Mouse (Mus musculus) midbrain, embryonic 11.5 days (tissue): ENCODE measurements at regions not wholly inside any gene's neighbourhood (a gene's known extent, or its start where the extent isn't known, plus 50 kb on each side); places are given as distances from the start of the nearest gene placed in this dataset.
A peak's percentile ranks its signal among the peaks of the same experiment; 100 is the strongest.

Experiments
- ATAC-seq: fragments of 200-750 bp; cut with Nextera tagmentation; 2 replicates; pipeline ENCODE4 v1.8.0; 2017; ENCODE audit warnings: moderate TSS enrichment, moderate library complexity; ENCODE audit not compliant: low FRiP score
- DNase-seq: peaks from one replicate; pipeline ENCODE4 v3.0.0; 2015; ENCODE audit warnings: low spot score; ENCODE audit errors: missing footprints
- H3K27ac ChIP-seq: fragments of 300-500 bp; sonication (generic); 2 replicates; pipeline ENCODE4 v1.5.1; 2014; ENCODE audit warnings: low read depth, low read length
- H3K27me3 ChIP-seq: fragments of 300-500 bp; sonication (generic); 2 replicates; pipeline ENCODE4 v1.6.1; 2014; ENCODE audit warnings: mild to moderate bottlenecking, low read length, moderate library complexity, mixed read lengths; ENCODE audit not compliant: control insufficient read depth, insufficient read depth
- H3K36me3 ChIP-seq: fragments of 300-500 bp; sonication (generic); 2 replicates; pipeline ENCODE4 v1.6.1; 2014; ENCODE audit warnings: mild to moderate bottlenecking, low read length, moderate library complexity, mixed read lengths; ENCODE audit not compliant: control insufficient read depth, insufficient read depth
- H3K4me1 ChIP-seq: fragments of 300-500 bp; sonication (generic); 2 replicates; pipeline ENCODE4 v1.6.1; 2014; ENCODE audit warnings: low read length; ENCODE audit not compliant: control insufficient read depth, insufficient read depth
- H3K4me2 ChIP-seq: fragments of 300-500 bp; sonication (generic); 2 replicates; pipeline ENCODE4 v1.6.1; 2014; ENCODE audit warnings: mild to moderate bottlenecking, moderate library complexity
- H3K4me3 ChIP-seq: fragments of 300-500 bp; sonication (generic); 2 replicates; pipeline ENCODE4 v1.5.1; 2014; ENCODE audit warnings: low read depth, low read length
- H3K9ac ChIP-seq: fragments of 300-500 bp; sonication (generic); 2 replicates; pipeline ENCODE4 v1.6.1; 2014; ENCODE audit warnings: low read length
- H3K9me3 ChIP-seq: fragments of 300-500 bp; sonication (generic); 2 replicates; pipeline ENCODE4 v1.6.1; 2016; ENCODE audit warnings: low read length; ENCODE audit not compliant: control insufficient read depth
- WGBS: fragments of 180-500 bp; shearing (Covaris S2); extraction: QIAGEN DNeasy Blood & Tissue Kit; methylation state at CpG from one replicate; pipeline ENCODE4 v1.1.7; 2014; 5-methylcytosine and 5-hydroxymethylcytosine counted together

DNA sequence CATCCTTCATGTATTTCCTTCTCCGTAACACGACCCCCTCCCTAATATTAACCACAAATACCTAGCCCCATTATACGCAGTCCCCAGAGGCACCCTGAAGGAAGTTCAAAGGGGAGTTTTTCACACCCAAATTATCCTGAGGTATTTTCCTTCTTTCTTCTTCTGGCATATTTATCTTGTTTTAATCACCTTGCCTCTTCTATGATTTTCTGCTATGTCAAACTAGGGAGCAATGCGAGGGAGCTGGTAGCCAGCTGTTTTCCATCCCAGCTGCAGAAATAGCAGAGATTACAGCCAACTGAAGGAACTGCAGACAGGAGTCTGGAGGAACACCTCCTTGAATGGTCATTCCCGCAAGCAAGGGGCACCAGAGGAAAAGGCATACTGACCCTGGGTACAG is 155.7 kb downstream of the Dkk1 start:
- WGBS, result 73% methylated on average over 5 of the region's 5 CpGs

DNA sequence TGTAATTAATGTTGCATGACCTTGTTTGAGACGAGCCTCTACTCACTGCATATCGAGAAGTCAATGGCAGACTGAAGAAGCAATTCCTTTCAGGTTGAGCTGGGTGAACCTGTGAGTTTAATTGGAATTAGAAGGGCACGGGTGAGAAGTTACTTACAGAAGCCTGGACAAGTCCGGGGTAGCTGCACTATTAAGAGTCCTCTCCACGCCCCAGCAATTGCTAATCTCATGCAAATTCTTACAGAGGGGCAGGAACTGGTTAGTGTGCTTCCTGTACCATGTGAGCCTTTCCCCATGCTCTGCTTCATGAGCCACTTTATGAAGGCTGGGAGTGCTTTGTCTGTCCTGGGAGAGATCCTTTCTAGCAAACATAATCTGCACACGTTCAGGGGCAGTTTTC is 142.5 kb downstream of the Dkk1 start:
- no peak overlapping the region for H3K4me3 ChIP-seq
- DNase-seq (no peak), ATAC-seq (no peak)
- no peak overlapping the region for H3K9ac ChIP-seq
- WGBS, result 73% methylated on average over 6 of the region's 6 CpGs
- no peaks in the 10 kb centered on the region for H3K4me1 ChIP-seq
- no peaks in the 10 kb centered on the region for H3K36me3 ChIP-seq
- no peaks in the 10 kb centered on the region for H3K9me3 ChIP-seq
- H3K27me3 ChIP-seq, result no peaks in the 10 kb centered on the region
- no peak overlapping the region for H3K27ac ChIP-seq
- H3K4me2 ChIP-seq, result no peak overlapping the region

More for the DNA sequence above, 155.7 kb downstream of the Dkk1 start:
- no peaks in the 10 kb centered on the region for H3K36me3 ChIP-seq
- H3K9me3 ChIP-seq, result no peaks in the 10 kb centered on the region
- no peak overlapping the region for H3K4me2 ChIP-seq
- no peak overlapping the region for H3K4me3 ChIP-seq
- ATAC-seq (no peak), DNase-seq (no peak)
- H3K27ac ChIP-seq, result no peak overlapping the region
- H3K27me3 ChIP-seq, result no peaks in the 10 kb centered on the region
- H3K9ac ChIP-seq, result no peak overlapping the region
- H3K4me1 ChIP-seq, result no peaks in the 10 kb centered on the region

DNA sequence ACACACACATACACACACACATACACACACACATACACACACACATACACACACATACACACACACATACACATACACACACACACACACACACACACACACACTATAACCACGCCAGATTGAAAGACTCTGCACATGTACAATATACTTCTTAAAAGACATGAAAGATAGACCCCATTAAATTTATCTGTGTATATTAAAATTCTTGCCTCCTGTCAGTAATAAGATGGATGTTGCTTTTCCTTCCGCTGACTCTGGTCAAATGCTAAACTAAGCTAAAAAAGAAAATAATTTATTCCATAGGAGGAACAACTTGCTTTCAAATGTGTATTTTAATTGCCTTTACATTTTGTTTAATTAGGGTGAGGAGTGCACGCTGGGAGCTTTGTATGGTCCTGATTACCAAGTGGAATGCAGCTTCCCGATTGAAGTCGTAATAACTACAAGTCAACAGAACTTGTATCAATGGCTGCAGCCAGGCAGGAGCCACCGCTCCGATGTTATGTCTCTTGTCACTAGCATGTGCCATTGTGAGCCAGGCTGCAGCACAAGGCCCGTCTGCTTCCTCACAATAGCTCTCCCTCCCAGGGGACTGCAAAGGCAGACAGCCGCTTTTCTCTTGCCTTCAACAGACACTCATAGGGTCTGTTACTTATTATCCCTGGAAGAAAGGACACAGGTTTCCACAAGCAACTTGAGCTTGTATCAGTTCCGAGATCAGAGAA is 129.7 kb downstream of the Dkk1 start:
- DNase-seq, result peak; percentile 92
- ATAC-seq, result peak; percentile 92
- WGBS, result 19% methylated on average over 10 of the region's 10 CpGs
- Histone ChIP-seq H3K9me3 (no peaks in the 10 kb centered on the region), H3K36me3 (no peaks in the 10 kb centered on the region), H3K27me3 (no peaks in the 10 kb centered on the region; the same call in 1 of the 2 replicates), H3K4me3 (no peak overlapping the region), H3K4me2 (peak overlapping the region; percentile 26; the same call in 1 of the 2 replicates), H3K4me1 (peaks cover 4% of the 10 kb centered on the region), H3K27ac (no peak overlapping the region), H3K9ac (no peak overlapping the region)

DNA sequence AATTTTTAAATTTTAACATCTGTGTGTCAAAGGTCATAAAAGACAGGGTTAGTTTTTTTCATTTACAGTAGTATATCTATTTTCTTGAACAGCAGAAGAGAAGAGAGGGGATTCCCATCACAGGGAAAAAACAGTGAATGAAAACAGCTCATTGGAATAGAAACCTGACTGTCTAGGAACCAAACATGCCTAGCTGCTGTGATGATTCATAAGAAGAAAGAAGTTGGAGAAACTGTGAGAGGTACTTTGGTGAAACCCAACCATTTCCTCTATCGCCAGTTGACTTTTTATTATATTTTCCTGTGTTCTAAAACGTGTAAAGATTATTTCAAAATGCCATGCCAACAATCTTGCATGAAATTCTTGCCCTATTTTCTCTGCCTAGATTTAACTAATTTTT is 123.8 kb downstream of the Dkk1 start:
- Histone ChIP-seq H3K4me1 (peaks cover 3% of the 10 kb centered on the region; the same call in 1 of the 2 replicates), H3K9me3 (no peaks in the 10 kb centered on the region), H3K4me2 (no peak overlapping the region), H3K9ac (no peak overlapping the region), H3K27ac (no peak overlapping the region), H3K27me3 (no peaks in the 10 kb centered on the region; the same call in 1 of the 2 replicates), H3K4me3 (no peak overlapping the region), H3K36me3 (no peaks in the 10 kb centered on the region)
- no peak for ATAC-seq
- 87% methylated on average over 2 of the region's 2 CpGs for WGBS
- DNase-seq, result no peak

DNA sequence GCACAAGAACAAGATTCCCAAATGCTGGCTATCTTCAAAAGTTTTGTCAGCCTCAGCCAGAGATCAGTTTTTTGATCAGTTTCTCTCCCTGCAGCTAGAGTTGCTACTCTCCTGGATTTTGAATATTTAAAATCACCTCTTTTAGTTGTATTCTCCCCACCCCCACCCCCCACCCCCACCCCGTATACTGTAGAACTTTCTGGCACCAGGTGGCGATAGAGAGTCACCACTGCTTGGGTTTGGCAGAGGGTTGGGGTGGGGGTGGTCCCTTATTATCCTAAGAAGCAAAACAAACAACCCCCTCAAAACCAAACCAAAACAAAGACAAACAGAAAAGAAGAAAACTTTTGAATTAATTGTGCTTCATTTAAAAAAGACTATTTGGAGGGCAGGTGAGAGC is 122.0 kb downstream of the Dkk1 start:
- Histone ChIP-seq H3K27ac (no peak overlapping the region), H3K4me2 (no peak overlapping the region; the same call in 1 of the 2 replicates), H3K9ac (no peak overlapping the region), H3K9me3 (no peaks in the 10 kb centered on the region), H3K27me3 (no peaks in the 10 kb centered on the region), H3K36me3 (no peaks in the 10 kb centered on the region), H3K4me3 (no peak overlapping the region), H3K4me1 (peaks cover 3% of the 10 kb centered on the region; the same call in 1 of the 2 replicates)
- no peak for ATAC-seq
- 4% methylated on average over 2 of the region's 2 CpGs for WGBS
- peak; percentile 87 for DNase-seq

- ATAC-seq (no peak), DNase-seq (no peak)
- no peaks in the 10 kb centered on the region for H3K27me3 ChIP-seq
- 100% methylated on average over 1 of the region's 1 CpGs for whole genome bisulfite sequencing
- H3K36me3 ChIP-seq, result no peaks in the 10 kb centered on the region
- H3K9me3 ChIP-seq, result no peaks in the 10 kb centered on the region
- no peaks in the 10 kb centered on the region for H3K4me1 ChIP-seq
- no peak overlapping the region for H3K4me2 ChIP-seq
- H3K27ac ChIP-seq, result no peak overlapping the region
- no peak overlapping the region for H3K4me3 ChIP-seq
- H3K9ac ChIP-seq, result no peak overlapping the region
Observed at GRCm38 (mm10) chr19:30433141-30433540, 116.3 kb downstream of the Dkk1 start.

- Histone ChIP-seq H3K27me3 (no peaks in the 10 kb centered on the region), H3K9me3 (no peaks in the 10 kb centered on the region), H3K36me3 (no peaks in the 10 kb centered on the region), H3K9ac (no peak overlapping the region), H3K4me3 (no peak overlapping the region), H3K27ac (no peak overlapping the region), H3K4me2 (no peak overlapping the region), H3K4me1 (no peaks in the 10 kb centered on the region)
- WGBS, result 74% methylated on average over 12 of the region's 12 CpGs
- DNase-seq, result no peak
- ATAC-seq, result no peak
Observed at GRCm38 (mm10) chr19:30435054-30435738, 114.3 kb downstream of the Dkk1 start.

GRCm38 (mm10) chr19:30450869-30451542 is 98.5 kb downstream of the Dkk1 start:
- no peak overlapping the region for H3K27ac ChIP-seq

DNA sequence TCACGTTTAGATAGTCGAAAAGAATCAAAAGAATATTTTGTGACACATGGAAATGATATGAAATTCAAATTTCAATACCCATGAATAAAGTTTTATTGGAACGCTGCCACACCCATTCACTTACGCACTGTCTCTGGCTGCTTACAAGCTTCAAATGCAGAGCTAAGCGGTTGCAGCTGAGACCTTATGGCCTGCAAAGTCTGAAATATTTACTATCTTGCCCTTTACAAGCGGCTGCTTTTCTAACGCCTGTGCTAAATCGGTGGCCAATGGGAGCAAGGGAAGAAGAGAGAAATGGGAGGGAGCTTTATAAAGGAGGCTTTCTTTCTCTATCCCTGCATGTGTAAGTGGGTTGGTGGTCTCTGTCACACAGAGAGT is 97.9 kb downstream of the Dkk1 start:
- Histone ChIP-seq H3K4me2 (no peak overlapping the region), H3K36me3 (no peaks in the 10 kb centered on the region), H3K4me3 (no peak overlapping the region), H3K9me3 (no peaks in the 10 kb centered on the region), H3K4me1 (no peaks in the 10 kb centered on the region), H3K27ac (no peak overlapping the region), H3K9ac (no peak overlapping the region), H3K27me3 (no peaks in the 10 kb centered on the region)
- no peak for ATAC-seq
- no peak for DNase-seq
- 80% methylated on average over 8 of the region's 8 CpGs for WGBS

More at GRCm38 (mm10) chr19:30450869-30451542, 98.5 kb downstream of the Dkk1 start:
- Histone ChIP-seq H3K27me3 (no peaks in the 10 kb centered on the region), H3K4me1 (no peaks in the 10 kb centered on the region), H3K4me3 (no peak overlapping the region), H3K9ac (no peak overlapping the region), H3K9me3 (no peaks in the 10 kb centered on the region), H3K4me2 (no peak overlapping the region), H3K36me3 (no peaks in the 10 kb centered on the region)
- no peak for ATAC-seq
- DNase-seq, result no peak
- WGBS, result 88% methylated on average over 13 of the region's 13 CpGs
